Mouse (Mus musculus) myocyte (in vitro differentiated cells): ENCODE data around the gene Arfip1.

ENCODE experiments used
- CEBPB ChIP-seq: IDR thresholded peaks from 2 replicates; pipeline ENCODE4 v1.6.1; 2011; ENCODE audit warnings: mild to moderate bottlenecking, moderate library complexity; ENCODE audit not compliant: poor library complexity, insufficient read depth, severe bottlenecking
- E2F4 ChIP-seq: IDR thresholded peaks from one replicate; pipeline ENCODE4 v1.6.1; 2011; ENCODE audit warnings: mild to moderate bottlenecking, control low read depth, moderate library complexity; ENCODE audit not compliant: insufficient read depth
- MAX ChIP-seq: IDR thresholded peaks from one replicate; pipeline ENCODE4 v1.6.1; 2011; ENCODE audit warnings: low read depth, mild to moderate bottlenecking, control low read depth
- MYOD1 ChIP-seq, 3 experiments: IDR thresholded peaks; one replicate each; pipeline ENCODE4 v1.6.1; 2011; ENCODE audit warnings: control low read depth in 2 of 3, low read depth in 2 of 3, mild to moderate bottlenecking in 2 of 3, moderate library complexity in 1 of 3; ENCODE audit not compliant: insufficient read length in 2 of 3, control insufficient read depth in 1 of 3
- MYOG ChIP-seq, 3 experiments: IDR thresholded peaks; one replicate each; pipeline ENCODE4 v1.6.1; 2011; ENCODE audit warnings: control low read depth in 2 of 3, low read depth in 2 of 3, mild to moderate bottlenecking in 2 of 3; ENCODE audit not compliant: insufficient read length in 2 of 3, control insufficient read depth in 1 of 3, insufficient read depth in 1 of 3
- POLR2A ChIP-seq: IDR thresholded peaks from one replicate; pipeline ENCODE4 v1.6.1; 2011; ENCODE audit warnings: low read depth, mild to moderate bottlenecking, control low read depth, moderate library complexity; ENCODE audit not compliant: insufficient read length
- POLR2AphosphoS2 ChIP-seq: IDR thresholded peaks from one replicate; pipeline ENCODE4 v1.6.1; 2011; ENCODE audit warnings: low read depth, control low read depth; ENCODE audit not compliant: insufficient read length
- SRF ChIP-seq: IDR thresholded peaks from one replicate; pipeline ENCODE4 v1.6.1; 2011; ENCODE audit warnings: low read depth; ENCODE audit not compliant: control insufficient read depth, insufficient read length
- TCF12 ChIP-seq: IDR thresholded peaks from one replicate; pipeline ENCODE4 v1.6.1; 2011; ENCODE audit warnings: mild to moderate bottlenecking, control low read depth; ENCODE audit not compliant: poor library complexity, insufficient read depth, severe bottlenecking
- USF1 ChIP-seq: IDR thresholded peaks from one replicate; pipeline ENCODE4 v1.6.1; 2011; ENCODE audit warnings: low read depth, mild to moderate bottlenecking, control low read depth, moderate library complexity

DNA sequence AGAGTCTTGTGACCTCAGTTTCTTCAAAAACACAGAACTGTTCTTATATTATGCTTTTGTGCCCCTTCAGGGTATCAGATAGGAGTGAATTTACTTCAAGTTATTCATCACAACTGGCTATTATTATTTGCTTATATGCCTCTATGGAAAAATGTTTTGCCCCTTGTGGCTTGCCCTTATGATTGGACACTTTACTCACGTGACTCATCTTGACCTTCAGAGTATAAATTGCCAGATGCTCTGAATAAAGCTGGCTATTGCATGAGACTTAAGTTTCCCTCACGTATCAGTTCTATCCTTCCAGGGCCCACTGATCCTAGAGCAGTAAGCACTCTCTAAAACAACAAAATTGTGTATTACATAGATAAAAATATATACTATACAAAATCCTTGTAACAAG, 80.3 kb downstream of the Arfip1 start:
- no peak for TF ChIP-seq MAX
- no peak for TF ChIP-seq POLR2A
- TF ChIP-seq MYOG (IDR thresholded peaks at IDR 0.05; ENCODE audit: control insufficient read depth in 1 of 3, insufficient read depth in 1 of 3, insufficient read length in 2 of 3, low read depth in 2 of 3): no peak
- no peak for TF ChIP-seq USF1
- no peak for TF ChIP-seq SRF
- TF ChIP-seq CEBPB: no peak
- no peak for TF ChIP-seq TCF12
- TF ChIP-seq POLR2AphosphoS2: no peak
- no peak for TF ChIP-seq E2F4
- no peak for TF ChIP-seq MYOD1 (IDR thresholded peaks at IDR 0.05; ENCODE audit: control insufficient read depth in 1 of 3, insufficient read length in 2 of 3, low read depth in 2 of 3)
